Mouse (Mus musculus) neural tube, embryonic 11.5 days (tissue): ENCODE results near the gene A630076J17Rik. TPM values are rescaled to one million over a fixed set of nuclear protein-coding genes. Genes with fewer than 3 reads are reported as not detected.

Experiments used
- ATAC-seq: fragments of 200-750 bp; cut with Nextera tagmentation; 2 replicates; pipeline ENCODE4 v1.8.0; 2017; ENCODE audit warnings: moderate number of reproducible peaks, mild to moderate bottlenecking, moderate TSS enrichment, moderate library complexity; ENCODE audit not compliant: insufficient read depth, low FRiP score, low TSS enrichment
- DNase-seq: peaks from one replicate; pipeline ENCODE4 v3.0.0-alpha.2; 2015; ENCODE audit warnings: low spot score
- H3K27ac ChIP-seq: fragments of 300-500 bp; sonication (generic); 2 replicates; pipeline ENCODE4 v1.5.1; 2014; ENCODE audit warnings: low read depth, mild to moderate bottlenecking, low read length
- H3K27me3 ChIP-seq: fragments of 300-500 bp; sonication (generic); 2 replicates; pipeline ENCODE4 v1.6.1; 2014; ENCODE audit warnings: mild to moderate bottlenecking, low read length, mixed read lengths; ENCODE audit not compliant: control insufficient read depth, insufficient read depth
- H3K36me3 ChIP-seq: fragments of 300-500 bp; sonication (generic); 2 replicates; pipeline ENCODE4 v1.6.1; 2014; ENCODE audit warnings: mild to moderate bottlenecking, low read length, moderate library complexity, mixed read lengths; ENCODE audit not compliant: control insufficient read depth, insufficient read depth
- H3K4me1 ChIP-seq: fragments of 300-500 bp; sonication (generic); 2 replicates; pipeline ENCODE4 v1.6.1; 2014; ENCODE audit warnings: low read length, mixed read lengths; ENCODE audit not compliant: control insufficient read depth, insufficient read depth
- H3K4me2 ChIP-seq: fragments of 300-500 bp; sonication (generic); 2 replicates; pipeline ENCODE4 v1.6.1; 2014; ENCODE audit warnings: low read depth, mild to moderate bottlenecking, moderate library complexity
- H3K4me3 ChIP-seq: fragments of 300-500 bp; sonication (generic); 2 replicates; pipeline ENCODE4 v1.5.1; 2014; ENCODE audit warnings: low read depth, low read length
- H3K9ac ChIP-seq: fragments of 300-500 bp; sonication (generic); 2 replicates; pipeline ENCODE4 v1.6.1; 2014; ENCODE audit warnings: mild to moderate bottlenecking, low read length
- H3K9me3 ChIP-seq: fragments of 300-500 bp; sonication (generic); 2 replicates; pipeline ENCODE4 v1.6.1; 2016; ENCODE audit warnings: low read length; ENCODE audit not compliant: control insufficient read depth
- WGBS: fragments of 180-500 bp; shearing (Covaris S2); extraction: QIAGEN DNeasy Blood & Tissue Kit; methylation state at CpG from one replicate; pipeline ENCODE4 v1.1.7; 2014; 5-methylcytosine and 5-hydroxymethylcytosine counted together
- polyA plus RNA-seq: library from polyadenylated mRNA; unstranded; fragments of >200 nt; fragmentation: Nextera tagmentation; extraction: Ambion mirVana; gene quantifications from 2 replicates; pipeline ENCODE4 v1.2.1, GENCODE M21; 2014

The A630076J17Rik gene
- polyA plus RNA-seq, 1 experiment from 2014 or later = not detected

- Histone ChIP-seq H3K9ac (no peak overlapping the region), H3K4me1 (peaks cover 6% of the 10 kb centered on the region; the same call in 1 of the 2 replicates), H3K4me2 (no peak overlapping the region), H3K27me3 (no peaks in the 10 kb centered on the region), H3K27ac (no peak overlapping the region), H3K36me3 (no peaks in the 10 kb centered on the region), H3K4me3 (no peak overlapping the region), H3K9me3 (no peaks in the 10 kb centered on the region)
- no peak for ATAC-seq
- no peak for DNase-seq
- WGBS = 93% methylated on average over 3 of the region's 3 CpGs
Measured at GRCm38 (mm10) chr3:107204413-107204812, 26.0 kb upstream of the A630076J17Rik start.

GRCm38 (mm10) chr3:107205170-107205569 is 25.2 kb upstream of the A630076J17Rik start:
- Histone ChIP-seq H3K27me3 (no peaks in the 10 kb centered on the region), H3K9ac (no peak overlapping the region), H3K4me1 (peaks cover 6% of the 10 kb centered on the region; the same call in 1 of the 2 replicates), H3K27ac (no peak overlapping the region), H3K4me3 (no peak overlapping the region), H3K36me3 (no peaks in the 10 kb centered on the region), H3K9me3 (no peaks in the 10 kb centered on the region), H3K4me2 (no peak overlapping the region)
- ATAC-seq = no peak
- no peak for DNase-seq

GRCm38 (mm10) chr3:107205994-107206393 is 24.4 kb upstream of the A630076J17Rik start:
- Histone ChIP-seq H3K4me1 (peaks cover 6% of the 10 kb centered on the region; the same call in 1 of the 2 replicates), H3K27me3 (no peaks in the 10 kb centered on the region), H3K36me3 (no peaks in the 10 kb centered on the region), H3K4me3 (no peak overlapping the region), H3K27ac (no peak overlapping the region), H3K4me2 (no peak overlapping the region), H3K9me3 (no peaks in the 10 kb centered on the region), H3K9ac (no peak overlapping the region)
- ATAC-seq = no peak
- DNase-seq = peak; percentile 69
- WGBS = 19% methylated on average over 4 of the region's 4 CpGs

GRCm38 (mm10) chr3:107206490-107207150 is 23.8 kb upstream of the A630076J17Rik start:
- no peak overlapping the region for H3K27ac ChIP-seq
- no peaks in the 10 kb centered on the region for H3K9me3 ChIP-seq
- WGBS = 41% methylated on average over 4 of the region's 4 CpGs
- no peak overlapping the region for H3K4me3 ChIP-seq
- H3K4me2 ChIP-seq = no peak overlapping the region
- H3K4me1 ChIP-seq = peaks cover 6% of the 10 kb centered on the region; the same call in 1 of the 2 replicates
- no peaks in the 10 kb centered on the region for H3K27me3 ChIP-seq
- peak; percentile 36; the same call in 1 of the 2 replicates for ATAC-seq
- no peaks in the 10 kb centered on the region for H3K36me3 ChIP-seq
- H3K9ac ChIP-seq = no peak overlapping the region
- no peak for DNase-seq

GRCm38 (mm10) chr3:107207625-107208253 is 22.7 kb upstream of the A630076J17Rik start:
- no peak overlapping the region for H3K4me3 ChIP-seq
- no peaks in the 10 kb centered on the region for H3K36me3 ChIP-seq
- no peak overlapping the region for H3K4me2 ChIP-seq
- H3K27me3 ChIP-seq = no peaks in the 10 kb centered on the region
- H3K9me3 ChIP-seq = no peaks in the 10 kb centered on the region
- no peak overlapping the region for H3K9ac ChIP-seq
- ATAC-seq (peak; percentile 58), DNase-seq (peak; percentile 45)
- H3K4me1 ChIP-seq = peaks cover 6% of the 10 kb centered on the region; the same call in 1 of the 2 replicates
- no peak overlapping the region for H3K27ac ChIP-seq
- WGBS = 59% methylated on average over 7 of the region's 7 CpGs

GRCm38 (mm10) chr3:107214606-107215005 is 15.8 kb upstream of the A630076J17Rik start:
- 83% methylated on average over 5 of the region's 5 CpGs for WGBS
- DNase-seq (no peak), ATAC-seq (no peak)
- no peaks in the 10 kb centered on the region for H3K27me3 ChIP-seq
- no peak overlapping the region for H3K9ac ChIP-seq
- H3K4me2 ChIP-seq = no peak overlapping the region
- H3K4me3 ChIP-seq = no peak overlapping the region
- H3K4me1 ChIP-seq = no peaks in the 10 kb centered on the region
- no peaks in the 10 kb centered on the region for H3K9me3 ChIP-seq
- H3K27ac ChIP-seq = no peak overlapping the region
- H3K36me3 ChIP-seq = no peaks in the 10 kb centered on the region

GRCm38 (mm10) chr3:107216400-107217100 is 13.9 kb upstream of the A630076J17Rik start:
- 79% methylated on average over 8 of the region's 8 CpGs for WGBS
- H3K9me3 ChIP-seq = no peaks in the 10 kb centered on the region
- no peaks in the 10 kb centered on the region for H3K27me3 ChIP-seq
- no peak overlapping the region for H3K27ac ChIP-seq
- no peak overlapping the region for H3K9ac ChIP-seq
- no peak overlapping the region for H3K4me2 ChIP-seq
- no peak overlapping the region for H3K4me3 ChIP-seq
- ATAC-seq (no peak), DNase-seq (no peak)
- H3K36me3 ChIP-seq = no peaks in the 10 kb centered on the region
- H3K4me1 ChIP-seq = no peaks in the 10 kb centered on the region

GRCm38 (mm10) chr3:107217101-107217480 is 13.3 kb upstream of the A630076J17Rik start:
- Histone ChIP-seq H3K27ac (no peak overlapping the region), H3K27me3 (no peaks in the 10 kb centered on the region), H3K4me1 (no peaks in the 10 kb centered on the region), H3K4me3 (no peak overlapping the region), H3K4me2 (no peak overlapping the region), H3K9ac (no peak overlapping the region), H3K36me3 (no peaks in the 10 kb centered on the region), H3K9me3 (no peaks in the 10 kb centered on the region)
- DNase-seq = no peak
- WGBS = 87% methylated on average over 3 of the region's 3 CpGs
- no peak for ATAC-seq
